Mouse (Mus musculus) E14TG2a.4 (cell line): ENCODE measurements around the gene Diaph2.

Experiments used
- CTCF ChIP-seq: conservative IDR thresholded peaks from 2 replicates; pipeline ENCODE4 v1.5.1; 2014; ENCODE audit warnings: low read length
- POU5F1 ChIP-seq: IDR thresholded peaks from 2 replicates; pipeline ENCODE4 v1.6.1; 2014; ENCODE audit warnings: low read length, borderline replicate concordance

DNA sequence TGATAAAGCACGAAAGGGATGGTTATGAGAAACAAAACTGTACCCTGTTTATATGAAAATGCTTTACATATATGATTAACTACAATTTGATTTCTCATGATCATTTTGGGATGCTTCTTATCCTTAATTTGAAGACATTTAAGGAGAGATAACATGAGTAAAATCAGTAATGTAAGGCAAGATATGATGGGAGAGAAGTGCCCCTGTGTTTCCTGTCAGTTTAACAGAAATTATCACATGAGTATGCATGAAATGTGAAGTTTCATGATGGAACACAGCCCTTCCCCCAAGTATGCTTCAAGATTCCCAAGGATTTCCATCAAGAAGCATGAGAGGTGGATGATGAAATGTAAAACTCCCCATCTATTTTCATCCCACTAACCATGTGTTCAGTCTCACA, 485.6 kb downstream of the Diaph2 start:
- TF ChIP-seq CTCF (no peak), POU5F1 (no peak)
